Mouse (Mus musculus): ENCODE results near the gene Olfr1013. TPM values are rescaled to one million over a fixed set of nuclear protein-coding genes. Genes with fewer than 3 reads are reported as not detected.
A peak's percentile ranks its signal among the peaks of the same experiment; 100 is the strongest.

The Olfr1013 gene
- not detected in 2 replicates for total RNA-seq (2014; fragmentation: Nextera tagmentation)
- not detected in 2 replicates for total RNA-seq (2017)

DNA sequence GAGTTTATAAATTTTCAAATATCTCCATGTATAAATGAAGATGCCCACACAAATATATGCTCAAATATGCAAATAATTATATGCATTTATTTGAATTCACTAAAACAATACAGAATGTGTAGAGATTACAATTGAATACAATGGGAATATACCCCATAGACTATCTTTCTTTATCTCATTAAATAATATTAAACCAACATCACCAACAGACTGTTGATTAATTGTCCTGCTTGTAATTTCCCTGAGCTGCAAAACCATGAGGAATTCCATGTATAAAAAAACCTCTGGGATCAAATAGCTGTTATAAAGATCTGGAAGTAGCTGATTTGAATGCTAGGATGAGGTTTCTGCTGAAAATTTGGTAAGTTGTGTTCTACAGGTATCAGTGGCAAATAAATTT lies at the start of gene Olfr1013:
TSS of gene Olfr1013 (plus strand) at position 301 of the 400 bp plus-strand sequence.
- no peak for ATAC-seq (replicated peaks; ENCODE audit: poor library complexity, severe bottlenecking)

DNA sequence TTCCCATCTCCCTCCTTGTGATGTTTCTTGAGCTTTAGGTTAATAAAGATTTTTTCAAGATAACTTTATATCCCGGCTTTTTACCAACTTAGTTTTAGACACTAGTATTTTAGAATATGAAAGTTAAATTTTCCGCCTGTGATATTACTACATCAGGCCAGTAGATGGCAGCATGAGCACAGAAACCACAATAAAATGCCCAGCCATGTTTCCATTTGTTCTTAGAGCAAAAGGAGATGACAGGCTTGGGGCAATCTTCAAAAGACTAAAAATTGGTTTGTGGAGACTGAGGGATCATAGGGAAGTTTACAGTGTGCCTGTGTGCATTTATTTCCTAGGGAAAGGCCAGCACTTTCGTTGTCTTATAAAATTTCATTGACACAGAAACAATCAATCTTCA lies 41.1 kb upstream of the Olfr1013 start:
- peak; percentile 79 for ATAC-seq (replicated peaks; ENCODE audit: poor library complexity, severe bottlenecking)

DNA sequence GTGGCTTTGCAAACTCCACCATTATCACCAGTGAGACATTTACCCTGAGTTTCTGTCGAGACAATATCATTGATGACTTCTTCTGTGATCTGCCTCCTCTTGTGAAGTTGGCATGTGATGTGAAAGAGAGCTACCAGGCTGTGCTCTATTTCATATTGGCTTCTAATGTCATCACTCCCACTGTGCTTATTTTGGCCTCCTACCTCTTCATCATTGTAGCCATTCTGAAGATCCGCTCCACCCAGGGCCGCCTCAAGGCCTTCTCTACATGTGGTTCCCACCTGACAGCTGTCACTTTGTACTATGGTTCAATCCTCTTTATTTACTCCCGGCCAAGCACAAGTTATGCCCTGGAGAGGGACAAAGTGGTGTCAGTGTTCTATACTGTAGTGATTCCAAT lies 13.1 kb upstream of the Olfr1013 start:
- no peak for ATAC-seq (replicated peaks; ENCODE audit: poor library complexity, severe bottlenecking)

DNA sequence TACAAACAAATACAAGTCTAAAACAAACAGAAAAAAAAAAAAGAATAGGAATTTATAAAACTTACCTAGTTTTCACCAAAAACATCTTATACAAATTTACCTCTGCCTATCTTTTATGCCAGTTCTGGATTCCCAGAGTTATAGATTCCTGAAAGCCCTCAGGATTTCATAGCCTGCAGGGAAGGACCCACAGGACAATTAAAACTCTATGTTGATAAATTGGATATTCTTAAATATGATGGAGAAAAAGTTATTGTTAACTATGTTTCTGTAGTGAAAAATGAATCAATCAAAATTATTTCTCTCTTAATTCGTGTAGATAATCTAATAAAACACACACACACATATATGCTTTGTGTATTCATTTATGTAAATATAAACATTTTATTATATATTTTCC lies 4.2 kb upstream of the Olfr1013 start, which contains the start of gene Olfr1012:
TSS of gene Olfr1012 (minus strand) at position 101 of the 400 bp plus-strand sequence.
- ATAC-seq (replicated peaks; ENCODE audit: poor library complexity, severe bottlenecking) = no peak

DNA sequence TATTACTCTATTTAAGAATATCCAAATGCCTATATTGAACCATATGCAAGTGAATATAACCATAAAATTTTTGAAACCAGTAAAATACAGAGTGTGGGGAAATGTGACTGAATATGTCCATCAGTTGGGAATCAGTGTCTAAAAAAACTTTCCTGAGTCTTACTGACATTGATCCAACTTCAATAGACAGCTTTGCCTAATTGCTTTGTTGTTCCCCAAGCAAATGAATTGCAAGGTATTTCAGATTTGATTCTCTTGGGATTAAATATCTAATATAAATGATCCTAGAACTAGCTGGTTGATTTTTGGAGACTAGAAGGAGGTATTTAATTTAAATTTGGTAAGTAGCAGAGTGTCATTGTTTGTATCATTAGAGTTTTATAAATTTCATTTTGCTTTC lies 5.5 kb downstream of the Olfr1013 start, which contains the start of gene Olfr1014:
TSS of gene Olfr1014 (plus strand) at position 301 of the 400 bp plus-strand sequence.
- ATAC-seq (replicated peaks; ENCODE audit: poor library complexity, severe bottlenecking) = no peak

DNA sequence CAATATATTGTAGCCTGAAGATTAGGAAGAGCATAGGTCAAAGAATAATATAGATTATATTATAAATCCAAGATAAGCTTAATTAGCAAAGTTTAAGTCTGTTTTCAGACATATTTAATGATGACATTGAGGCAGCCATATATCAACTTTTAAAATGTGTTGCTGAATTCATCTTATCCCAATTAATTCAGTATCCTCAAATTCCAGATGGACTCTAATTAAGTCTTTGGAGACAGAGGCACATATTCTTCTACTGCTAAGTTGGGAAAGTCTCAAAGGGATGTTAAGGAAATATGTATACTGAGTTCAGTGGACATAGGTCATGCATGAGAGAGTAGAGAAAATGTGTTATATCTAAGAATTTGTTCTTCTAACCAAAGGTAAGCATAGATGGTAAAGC lies 14.8 kb downstream of the Olfr1013 start, which contains the start of gene Olfr1015:
TSS of gene Olfr1015 (plus strand) at position 301 of the 400 bp plus-strand sequence.
- ATAC-seq (replicated peaks; ENCODE audit: poor library complexity, severe bottlenecking) = no peak

DNA sequence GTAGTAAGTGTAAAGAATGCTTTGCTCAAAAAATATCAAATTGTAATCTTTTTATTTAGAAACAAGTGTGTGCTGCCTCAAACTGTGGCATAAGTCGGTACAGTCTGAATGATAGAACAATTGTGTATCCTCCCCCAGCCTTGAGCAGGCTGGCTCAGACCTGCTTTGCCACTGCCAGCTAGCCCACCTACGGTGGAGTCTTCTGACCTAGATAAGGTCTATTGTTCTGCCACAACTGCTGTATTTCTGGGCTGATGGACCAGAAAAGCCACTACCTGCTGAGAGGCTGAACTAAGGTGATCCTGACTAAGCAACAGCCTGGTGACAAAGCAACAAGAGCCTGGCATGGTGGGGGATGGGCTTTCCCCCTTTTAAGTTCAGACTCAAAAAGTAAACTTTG lies 25.4 kb downstream of the Olfr1013 start:
- ATAC-seq (replicated peaks; ENCODE audit: poor library complexity, severe bottlenecking) = no peak

DNA sequence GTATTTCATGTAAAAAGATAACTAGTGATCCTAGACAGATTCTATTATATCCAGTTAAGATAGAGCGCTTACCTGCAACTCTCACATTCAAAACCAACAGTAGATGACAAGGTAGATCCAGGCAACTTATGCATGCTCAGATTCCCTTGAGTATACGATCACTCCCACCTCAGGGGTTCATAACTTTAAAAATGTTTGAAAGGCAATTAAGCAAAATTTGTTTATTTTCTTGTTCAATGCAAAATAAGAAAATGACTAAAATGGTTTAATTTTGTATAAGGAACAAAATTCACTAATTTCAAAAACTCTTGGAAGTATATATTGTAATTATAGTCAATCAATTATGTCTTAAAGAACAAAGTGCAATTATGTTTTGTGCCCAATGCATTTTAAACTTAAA lies 35.5 kb downstream of the Olfr1013 start, which contains the start of gene Olfr1016:
TSS of gene Olfr1016 (minus strand) at position 101 of the 400 bp plus-strand sequence.
- no peak for ATAC-seq (replicated peaks; ENCODE audit: poor library complexity, severe bottlenecking)

DNA sequence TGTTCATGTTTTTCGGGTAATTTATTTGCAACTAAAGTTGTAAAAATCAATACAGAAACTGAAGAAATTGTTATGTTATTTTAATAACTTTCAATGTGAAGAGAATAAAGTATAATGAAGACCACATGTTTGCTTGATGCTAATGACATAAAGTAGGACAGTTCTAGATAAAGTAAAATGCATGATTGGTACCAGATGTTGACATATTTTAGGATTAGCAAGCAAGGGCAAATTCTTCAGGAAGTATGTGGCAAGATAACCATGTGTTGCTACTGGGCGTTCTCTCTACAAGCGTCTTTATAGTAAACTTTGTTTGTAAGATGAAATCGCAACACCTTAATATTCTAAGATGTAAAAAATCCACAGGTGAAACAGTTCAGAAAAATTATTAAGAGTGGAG lies 37.6 kb downstream of the Olfr1013 start:
- ATAC-seq (replicated peaks; ENCODE audit: poor library complexity, severe bottlenecking) = no peak

DNA sequence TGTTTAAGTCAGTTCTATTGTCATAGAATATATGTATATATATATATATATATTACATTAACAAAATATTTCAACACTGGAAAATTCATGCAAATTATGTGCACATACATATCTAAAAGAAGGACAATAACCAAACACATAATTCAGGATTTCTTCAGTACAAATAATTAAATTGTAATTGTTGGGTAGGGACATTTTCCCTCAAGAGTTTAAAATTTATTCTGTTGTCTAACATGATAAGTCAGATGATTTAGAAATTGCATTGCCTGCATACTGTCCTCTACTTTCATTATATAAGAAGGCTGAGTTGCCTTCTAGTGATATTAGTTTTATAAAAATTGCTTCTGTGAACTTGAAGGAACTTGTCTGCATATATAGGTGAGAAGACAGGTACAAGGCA lies 51.3 kb downstream of the Olfr1013 start, which contains the start of gene Olfr1018:
TSS of gene Olfr1018 (plus strand) at position 301 of the 400 bp plus-strand sequence.
- no peak for ATAC-seq (replicated peaks; ENCODE audit: poor library complexity, severe bottlenecking)

Other genes starting within 250 kb of the Olfr1013 start
- gene 4833423E24Rik, start 248.1 kb upstream of the Olfr1013 start, total RNA-seq (2014; fragmentation: Nextera tagmentation) = not detected in 2 replicates
- gene 4833423E24Rik, start 248.1 kb upstream of the Olfr1013 start, total RNA-seq (2017) = not detected in 2 replicates
- gene Olfr996, start 187.9 kb upstream of the Olfr1013 start, total RNA-seq (2014; fragmentation: Nextera tagmentation) = not detected in 2 replicates
- gene Olfr996, start 187.9 kb upstream of the Olfr1013 start, total RNA-seq (2017) = not detected in 2 replicates
- not detected in 2 replicates for gene Olfr998, start 178.2 kb upstream of the Olfr1013 start, total RNA-seq (2014; fragmentation: Nextera tagmentation)
- not detected in 2 replicates for gene Olfr998, start 178.2 kb upstream of the Olfr1013 start, total RNA-seq (2017)
- gene Olfr1000, start 155.2 kb upstream of the Olfr1013 start, total RNA-seq (2014; fragmentation: Nextera tagmentation) = not detected in 2 replicates
- gene Olfr1000, start 155.2 kb upstream of the Olfr1013 start, total RNA-seq (2017) = not detected in 2 replicates
- gene Olfr1002, start 116.4 kb upstream of the Olfr1013 start, total RNA-seq (2014; fragmentation: Nextera tagmentation) = not detected in 2 replicates
- not detected in 2 replicates for gene Olfr1002, start 116.4 kb upstream of the Olfr1013 start, total RNA-seq (2017)
- gene Olfr154, start 102.6 kb upstream of the Olfr1013 start, total RNA-seq (2014; fragmentation: Nextera tagmentation) = not detected in 2 replicates
- gene Olfr154, start 102.6 kb upstream of the Olfr1013 start, total RNA-seq (2017) = not detected in 2 replicates
- gene Olfr1006, start 88.3 kb upstream of the Olfr1013 start, total RNA-seq (2014; fragmentation: Nextera tagmentation) = not detected in 2 replicates
- gene Olfr1006, start 88.3 kb upstream of the Olfr1013 start, total RNA-seq (2017) = not detected in 2 replicates
- gene Olfr1008, start 77.7 kb upstream of the Olfr1013 start, total RNA-seq (2014; fragmentation: Nextera tagmentation) = not detected in 2 replicates
- gene Olfr1008, start 77.7 kb upstream of the Olfr1013 start, total RNA-seq (2017) = not detected in 2 replicates
- not detected in 2 replicates for gene Olfr1009, start 51.7 kb upstream of the Olfr1013 start, total RNA-seq (2014; fragmentation: Nextera tagmentation)
- not detected in 2 replicates for gene Olfr1009, start 51.7 kb upstream of the Olfr1013 start, total RNA-seq (2017)
- not detected in 2 replicates for gene Olfr1012, start 4.3 kb upstream of the Olfr1013 start, total RNA-seq (2014; fragmentation: Nextera tagmentation)
- gene Olfr1012, start 4.3 kb upstream of the Olfr1013 start, total RNA-seq (2017) = not detected in 2 replicates
- not detected in 2 replicates for gene Olfr1014, start 5.6 kb downstream of the Olfr1013 start, total RNA-seq (2014; fragmentation: Nextera tagmentation)
- not detected in 2 replicates for gene Olfr1014, start 5.6 kb downstream of the Olfr1013 start, total RNA-seq (2017)
- gene Olfr1015, start 14.9 kb downstream of the Olfr1013 start, total RNA-seq (2014; fragmentation: Nextera tagmentation) = not detected in 2 replicates
- not detected in 2 replicates for gene Olfr1015, start 14.9 kb downstream of the Olfr1013 start, total RNA-seq (2017)
- gene Olfr1016, start 35.4 kb downstream of the Olfr1013 start, total RNA-seq (2014; fragmentation: Nextera tagmentation) = not detected in 2 replicates
- not detected in 2 replicates for gene Olfr1016, start 35.4 kb downstream of the Olfr1013 start, total RNA-seq (2017)
- not detected in 2 replicates for gene Olfr1018, start 51.4 kb downstream of the Olfr1013 start, total RNA-seq (2014; fragmentation: Nextera tagmentation)
- gene Olfr1018, start 51.4 kb downstream of the Olfr1013 start, total RNA-seq (2017) = not detected in 2 replicates
- not detected in 2 replicates for gene Olfr1019, start 78.4 kb downstream of the Olfr1013 start, total RNA-seq (2014; fragmentation: Nextera tagmentation)
- gene Olfr1019, start 78.4 kb downstream of the Olfr1013 start, total RNA-seq (2017) = not detected in 2 replicates
- gene Olfr1020, start 79.9 kb downstream of the Olfr1013 start, total RNA-seq (2014; fragmentation: Nextera tagmentation) = not detected in 2 replicates
- gene Olfr1020, start 79.9 kb downstream of the Olfr1013 start, total RNA-seq (2017) = not detected in 2 replicates
- gene Olfr1022, start 101.5 kb downstream of the Olfr1013 start, total RNA-seq (2014; fragmentation: Nextera tagmentation) = not detected in 2 replicates
- gene Olfr1022, start 101.5 kb downstream of the Olfr1013 start, total RNA-seq (2017) = not detected in 2 replicates
- not detected in 2 replicates for gene Olfr1023, start 118.5 kb downstream of the Olfr1013 start, total RNA-seq (2014; fragmentation: Nextera tagmentation)
- gene Olfr1023, start 118.5 kb downstream of the Olfr1013 start, total RNA-seq (2017) = not detected in 2 replicates
- gene Olfr1024, start 138.0 kb downstream of the Olfr1013 start, total RNA-seq (2014; fragmentation: Nextera tagmentation) = not detected in 2 replicates
- not detected in 2 replicates for gene Olfr1024, start 138.0 kb downstream of the Olfr1013 start, total RNA-seq (2017)
- not detected in 2 replicates for gene Olfr1025-ps1, start 148.1 kb downstream of the Olfr1013 start, total RNA-seq (2014; fragmentation: Nextera tagmentation)
- gene Olfr1025-ps1, start 148.1 kb downstream of the Olfr1013 start, total RNA-seq (2017) = not detected in 2 replicates
- not detected in 2 replicates for gene Olfr1026, start 154.5 kb downstream of the Olfr1013 start, total RNA-seq (2014; fragmentation: Nextera tagmentation)
- not detected in 2 replicates for gene Olfr1026, start 154.5 kb downstream of the Olfr1013 start, total RNA-seq (2017)
- gene Olfr1028, start 183.3 kb downstream of the Olfr1013 start, total RNA-seq (2014; fragmentation: Nextera tagmentation) = not detected in 2 replicates
- gene Olfr1028, start 183.3 kb downstream of the Olfr1013 start, total RNA-seq (2017) = not detected in 2 replicates
- gene Olfr1029, start 206.8 kb downstream of the Olfr1013 start, total RNA-seq (2014; fragmentation: Nextera tagmentation) = not detected in 2 replicates
- gene Olfr1029, start 206.8 kb downstream of the Olfr1013 start, total RNA-seq (2017) = not detected in 2 replicates
- gene Olfr1030, start 212.2 kb downstream of the Olfr1013 start, total RNA-seq (2014; fragmentation: Nextera tagmentation) = not detected in 2 replicates
- not detected in 2 replicates for gene Olfr1030, start 212.2 kb downstream of the Olfr1013 start, total RNA-seq (2017)
- not detected in 2 replicates for gene Olfr1031, start 223.2 kb downstream of the Olfr1013 start, total RNA-seq (2014; fragmentation: Nextera tagmentation)
- gene Olfr1031, start 223.2 kb downstream of the Olfr1013 start, total RNA-seq (2017) = not detected in 2 replicates
- not detected in 2 replicates for gene Olfr1032, start 238.4 kb downstream of the Olfr1013 start, total RNA-seq (2014; fragmentation: Nextera tagmentation)
- gene Olfr1032, start 238.4 kb downstream of the Olfr1013 start, total RNA-seq (2017) = not detected in 2 replicates

All from granulocyte monocyte progenitor cell, adult 5-6 weeks (primary cell).